Mouse (Mus musculus): ENCODE measurements around the gene Dnaja4. TPM values are rescaled to one million over a fixed set of nuclear protein-coding genes. Genes with fewer than 3 reads are reported as not detected.

Gene Dnaja4
- total RNA-seq, 2 experiments from 2014 or later = 34.7 to 51.7 TPM

- DNase-seq (ENCODE audit: low spot score in 2 of 2) = no peak
These were observed 51.7 kb downstream of the Dnaja4 start for GRCm38 (mm10) chr9:54750215-54750981.

GRCm38 (mm10) chr9:54751684-54752083, 53.0 kb downstream of the Dnaja4 start:
- DNase-seq (ENCODE audit: low spot score in 2 of 2) = no peak

GRCm38 (mm10) chr9:54752201-54752943, 53.7 kb downstream of the Dnaja4 start:
- DNase-seq (ENCODE audit: low spot score in 2 of 2) = no peak

- DNase-seq (ENCODE audit: low spot score in 2 of 2) = no peak
These were observed 54.2 kb downstream of the Dnaja4 start for GRCm38 (mm10) chr9:54752944-54753295.

GRCm38 (mm10) chr9:54759592-54759991, 60.9 kb downstream of the Dnaja4 start:
- no peak for DNase-seq (ENCODE audit: low spot score in 2 of 2)

GRCm38 (mm10) chr9:54764091-54764490, 65.4 kb downstream of the Dnaja4 start:
- no peak for DNase-seq (ENCODE audit: low spot score in 2 of 2)

GRCm38 (mm10) chr9:54764561-54765217, 66.0 kb downstream of the Dnaja4 start, which contains the start of gene Crabp1:
Gene Crabp1, plus strand, starts transcription at chr9:54764748.
- DNase-seq (ENCODE audit: low spot score in 2 of 2) = no peak

- DNase-seq (ENCODE audit: low spot score in 2 of 2) = no peak
These were observed 66.8 kb downstream of the Dnaja4 start for GRCm38 (mm10) chr9:54765336-54766085.

Small RNA genes within 50 kb of the gene (microRNA-seq; reads per million reads assigned to microRNA genes)
- 0 to 0.47 reads per million in 2 experiments for gene Mir5710 (ENCODE audit: borderline number of aligned reads in 2 of 2)

Other genes with a start within 250 kb of the Dnaja4 start
- gene Dmxl2, start 197.2 kb upstream of the Dnaja4 start, total RNA-seq (2021) = 10 to 100 TPM; 12.9 to 15.1 TPM
- gene Sh2d7, start 159.9 kb upstream of the Dnaja4 start, total RNA-seq (2021) = not detected
- gene Cib2, start 138.7 kb upstream of the Dnaja4 start, total RNA-seq (2021) = 100 to 1,000 TPM in 1 of 2 experiments, 10 to 100 TPM in 1; 53.0 to 105 TPM
- 100 to 1,000 TPM; 269 to 484 TPM for gene Idh3a, start 112.5 kb upstream of the Dnaja4 start, total RNA-seq (2021)
- gene Acsbg1, start 37.0 kb upstream of the Dnaja4 start, total RNA-seq (2021) = 100 to 1,000 TPM; 221 to 307 TPM
- 10 to 100 TPM; 66.4 to 71.3 TPM for gene Wdr61, start 35.6 kb downstream of the Dnaja4 start, total RNA-seq (2021)
- gene Crabp1, start 65.9 kb downstream of the Dnaja4 start, total RNA-seq (2021) = 10 to 100 TPM in 1 of 2 experiments, 1 to 10 TPM in 1; 9.8 to 13.7 TPM
- 10 to 100 TPM; 30.7 to 42.8 TPM for gene Ireb2, start 164.9 kb downstream of the Dnaja4 start, total RNA-seq (2021)
- gene Hykk, start 218.4 kb downstream of the Dnaja4 start, total RNA-seq (2021) = 1 to 10 TPM; 1.6 to 2.1 TPM